Mouse (Mus musculus) G1E (cell line): ENCODE data around the gene 2210407C18Rik.

Experiments used
- CTCF ChIP-seq: IDR thresholded peaks from 2 replicates; pipeline ENCODE4 v1.5.1; 2012; ENCODE audit warnings: low read depth, low read length, inconsistent platforms, mixed read lengths
- POLR2AphosphoS5 ChIP-seq: IDR thresholded peaks from 2 replicates; pipeline ENCODE4 v1.6.1; 2012; ENCODE audit warnings: low read depth, low read length, inconsistent platforms; ENCODE audit not compliant: insufficient replicate concordance
- TAL1 ChIP-seq: conservative IDR thresholded peaks from 2 replicates; pipeline ENCODE4 v1.6.1; 2012; ENCODE audit warnings: low read depth, low read length, inconsistent platforms, mixed read lengths

DNA sequence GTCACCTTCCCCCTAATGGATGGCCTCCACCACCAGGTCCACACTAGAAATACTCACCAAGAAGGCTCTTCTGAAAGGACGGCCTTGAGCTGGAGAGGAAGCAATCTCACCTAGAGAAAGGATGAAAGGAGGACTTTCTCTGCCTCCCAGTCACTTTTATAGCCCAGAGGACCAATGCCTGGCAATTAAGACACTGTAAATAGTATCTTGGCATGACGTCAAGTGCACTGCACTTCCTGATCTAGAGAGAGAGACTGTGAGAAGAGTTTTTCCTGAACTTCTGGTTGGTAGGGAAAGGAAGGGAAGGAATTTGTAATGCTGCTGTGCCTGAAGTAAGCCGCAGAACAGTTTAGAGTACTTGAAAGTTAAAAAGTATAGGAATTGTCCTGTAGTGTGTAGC lies 2.5 kb downstream of the 2210407C18Rik start:
- TF ChIP-seq CTCF = no peak
- TF ChIP-seq POLR2AphosphoS5 = no peak
- no peak for TF ChIP-seq TAL1
